ENCODE assay signal across 24 mouse cellular contexts in the genomic region with DNA sequence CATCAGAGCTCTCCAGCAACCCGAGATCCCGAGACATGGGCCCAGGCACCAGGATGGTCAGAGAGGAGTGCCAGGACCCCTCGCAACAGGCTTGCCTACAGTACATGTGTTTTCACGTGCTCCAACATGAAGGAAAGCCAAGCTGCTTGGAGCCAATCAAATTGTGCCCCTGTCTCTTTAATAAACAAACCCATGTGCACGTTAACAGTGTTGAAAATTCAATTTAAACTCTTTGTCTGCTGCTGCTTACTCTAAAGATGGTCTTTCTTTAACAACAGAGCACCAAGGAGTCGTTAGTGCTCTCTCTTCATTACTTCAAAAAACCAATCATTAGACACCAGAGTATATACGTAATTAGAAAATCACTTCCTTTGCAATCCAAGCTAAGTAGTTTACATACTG. TPM values are rescaled to one million over a fixed set of nuclear protein-coding genes. Genes with fewer than 3 reads are reported as not detected.
DNase-seq lines count a peak whose midpoint lies in the region; ATAC-seq and TF ChIP-seq lines count a peak whose summit lies in the region.
"Had no signal": no experiment of that assay in that cellular context is flagged by ENCODE, and none has a peak within 500 bp of the region (broad histone marks: within the 10 kb centered on the region; RNA-seq: fewer than 3 reads in every experiment).

No protein-coding gene starts in this region.

- no peak overlapping the region for H3K27ac ChIP-seq in hindbrain, embryonic 12.5 days
- no peak overlapping the region for H3K27ac ChIP-seq in hindbrain, embryonic 11.5 days (ENCODE audit: low read depth, low read length)
- H3K27ac ChIP-seq in embryonic facial prominence, embryonic 10.5 days (replicated peaks): peak overlapping the region; percentile 51; the same call in 1 of the 2 replicates
- peak overlapping the region; percentile 62 for H3K27ac ChIP-seq in forebrain, embryonic 15.5 days (replicated peaks)
- no peak overlapping the region; the same call in 1 of the 2 replicates for H3K27ac ChIP-seq in hindbrain, postnatal 0 days
- H3K27ac ChIP-seq: limb, embryonic 13.5 days; liver, embryonic 12.5 days; midbrain, embryonic 13.5 days had no signal

- 0 out of 2 replicates have a peak, but pooled peaks have one; percentile 41 for ATAC-seq in hindbrain, embryonic 12.5 days (ENCODE audit: low FRiP score)
- no peak for ATAC-seq in hindbrain, embryonic 11.5 days (ENCODE audit: low FRiP score)
- ATAC-seq in forebrain, embryonic 15.5 days (replicated peaks): peak; percentile 71
- peak; percentile 50 for ATAC-seq in hindbrain, postnatal 0 days
- ATAC-seq: inflammation-experienced regulatory T-cells, adult 6 months; liver, embryonic 12.5 days; midbrain, embryonic 13.5 days had no signal

- no peak for TF ChIP-seq CTCF in hindbrain, postnatal 0 days (IDR thresholded peaks at IDR 0.05; ENCODE audit: low read depth)

- no peaks in the 10 kb centered on the region for H3K9me3 ChIP-seq in hindbrain, embryonic 12.5 days (replicated peaks)
- H3K9me3 ChIP-seq in hindbrain, embryonic 11.5 days (ENCODE audit: control insufficient read depth, low read length): no peaks in the 10 kb centered on the region
- no peaks in the 10 kb centered on the region for H3K9me3 ChIP-seq in embryonic facial prominence, embryonic 10.5 days
- no peaks in the 10 kb centered on the region for H3K9me3 ChIP-seq in forebrain, embryonic 15.5 days
- H3K9me3 ChIP-seq in hindbrain, postnatal 0 days (ENCODE audit: low read length): no peaks in the 10 kb centered on the region
- H3K9me3 ChIP-seq: limb, embryonic 13.5 days; liver, embryonic 12.5 days; midbrain, embryonic 13.5 days had no signal

- no peaks in the 10 kb centered on the region for H3K27me3 ChIP-seq in hindbrain, embryonic 12.5 days
- no peaks in the 10 kb centered on the region for H3K27me3 ChIP-seq in hindbrain, embryonic 11.5 days (ENCODE audit: control insufficient read depth, insufficient read depth, low read length)
- H3K27me3 ChIP-seq in embryonic facial prominence, embryonic 10.5 days (replicated peaks; ENCODE audit: low read depth, poor library complexity, severe bottlenecking): no peaks in the 10 kb centered on the region
- no peaks in the 10 kb centered on the region for H3K27me3 ChIP-seq in forebrain, embryonic 15.5 days
- H3K27me3 ChIP-seq in hindbrain, postnatal 0 days (ENCODE audit: insufficient read depth, low read length): no peaks in the 10 kb centered on the region
- H3K27me3 ChIP-seq: limb, embryonic 13.5 days; liver, embryonic 12.5 days; midbrain, embryonic 13.5 days had no signal

- 63% methylated on average over 7 of the region's 7 CpGs for WGBS in hindbrain, embryonic 12.5 days
- WGBS in hindbrain, embryonic 11.5 days: 75% methylated on average over 7 of the region's 7 CpGs
- WGBS in embryonic facial prominence, embryonic 10.5 days: 65% methylated on average over 7 of the region's 7 CpGs
- 15% methylated on average over 7 of the region's 7 CpGs for WGBS in forebrain, embryonic 15.5 days
- WGBS in hindbrain, postnatal 0 days: 50% methylated on average over 7 of the region's 7 CpGs

- no peak overlapping the region for H3K4me3 ChIP-seq in hindbrain, embryonic 12.5 days
- H3K4me3 ChIP-seq in hindbrain, embryonic 11.5 days (ENCODE audit: low read depth, low read length): no peak overlapping the region
- no peak overlapping the region for H3K4me3 ChIP-seq in embryonic facial prominence, embryonic 10.5 days
- no peak overlapping the region for H3K4me3 ChIP-seq in forebrain, embryonic 15.5 days
- no peak overlapping the region for H3K4me3 ChIP-seq in hindbrain, postnatal 0 days (ENCODE audit: low read length)
- H3K4me3 ChIP-seq: limb, embryonic 13.5 days; liver, embryonic 12.5 days; midbrain, embryonic 13.5 days; myocyte had no signal

- DNase-seq in hindbrain, embryonic 11.5 days (ENCODE audit: low spot score): no peak
- DNase-seq in embryonic facial prominence, embryonic 10.5 days (ENCODE audit: low spot score): no peak
- no peak for DNase-seq in hindbrain, postnatal 0 days (ENCODE audit: low spot score)
- DNase-seq in left cerebral cortex, adult 11 months (ENCODE audit: low spot score): no peak
- no peak for DNase-seq in cerebellum, adult 9-11 months
- DNase-seq in adrenal gland, postnatal 25 days: no peak
- DNase-seq: adrenal gland, postnatal 14 days; cerebellum, adult 9-10 months; gastrocnemius, postnatal 25 days; kidney, adult 2 months; kidney, postnatal 14 days; layer of hippocampus, postnatal 36 days; lung, adult 18-20 months; right cerebral cortex, postnatal 4 days; thymus, adult 18-20 months; thymus, postnatal 4 days had no signal

- H3K36me3 ChIP-seq in hindbrain, embryonic 12.5 days: no peaks in the 10 kb centered on the region
- no peaks in the 10 kb centered on the region for H3K36me3 ChIP-seq in hindbrain, embryonic 11.5 days (ENCODE audit: control insufficient read depth, insufficient read depth, low read length)
- H3K36me3 ChIP-seq in embryonic facial prominence, embryonic 10.5 days (replicated peaks): no peaks in the 10 kb centered on the region
- no peaks in the 10 kb centered on the region for H3K36me3 ChIP-seq in forebrain, embryonic 15.5 days
- no peaks in the 10 kb centered on the region for H3K36me3 ChIP-seq in hindbrain, postnatal 0 days (ENCODE audit: insufficient read depth, low read length)
- H3K36me3 ChIP-seq: limb, embryonic 13.5 days; liver, embryonic 12.5 days; midbrain, embryonic 13.5 days had no signal

- no peak overlapping the region for H3K9ac ChIP-seq in hindbrain, embryonic 12.5 days
- H3K9ac ChIP-seq in hindbrain, embryonic 11.5 days (ENCODE audit: low read depth, low read length): no peak overlapping the region
- H3K9ac ChIP-seq in forebrain, embryonic 15.5 days (replicated peaks): no peak overlapping the region
- no peak overlapping the region for H3K9ac ChIP-seq in hindbrain, postnatal 0 days (replicated peaks; ENCODE audit: low read length)
- H3K9ac ChIP-seq: limb, embryonic 13.5 days; liver, embryonic 12.5 days; midbrain, embryonic 13.5 days had no signal

- peaks cover 47% of the 10 kb centered on the region for H3K4me1 ChIP-seq in hindbrain, embryonic 12.5 days
- no peaks in the 10 kb centered on the region; the same call in 1 of the 2 replicates for H3K4me1 ChIP-seq in hindbrain, embryonic 11.5 days (replicated peaks; ENCODE audit: control insufficient read depth, insufficient read depth, low read length)
- peaks cover 34% of the 10 kb centered on the region for H3K4me1 ChIP-seq in embryonic facial prominence, embryonic 10.5 days
- peaks cover 38% of the 10 kb centered on the region for H3K4me1 ChIP-seq in forebrain, embryonic 15.5 days
- 0 out of 2 replicates have a peak, but pooled peaks cover 5% of the 10 kb centered on the region for H3K4me1 ChIP-seq in hindbrain, postnatal 0 days (ENCODE audit: insufficient read depth, low read length)
- H3K4me1 ChIP-seq: limb, embryonic 13.5 days; liver, embryonic 12.5 days had no signal

- no peak overlapping the region for H3K4me2 ChIP-seq in hindbrain, embryonic 12.5 days (replicated peaks)
- no peak overlapping the region for H3K4me2 ChIP-seq in hindbrain, embryonic 11.5 days (replicated peaks; ENCODE audit: low read depth, low read length)
- H3K4me2 ChIP-seq in forebrain, embryonic 15.5 days (replicated peaks): peak overlapping the region; percentile 16; the same call in 1 of the 2 replicates
- no peak overlapping the region for H3K4me2 ChIP-seq in hindbrain, postnatal 0 days (ENCODE audit: low read depth, low read length)
- H3K4me2 ChIP-seq: limb, embryonic 13.5 days; liver, embryonic 12.5 days; midbrain, embryonic 13.5 days had no signal

RNA-seq across cellular contexts. Expression of a gene that starts 50.2 kb away (rescaled TPM):
- 45.1 and 49.1 TPM in 2 replicates for polyA plus RNA-seq in hindbrain, embryonic 12.5 days (2016; fragmentation: Nextera tagmentation; extraction: Ambion mirVana)
- 27.0 and 34.2 TPM in 2 replicates for polyA plus RNA-seq in hindbrain, embryonic 11.5 days (2014; fragmentation: Nextera tagmentation; extraction: Ambion mirVana)
- polyA plus RNA-seq in embryonic facial prominence, embryonic 10.5 days (2016; fragmentation: Nextera tagmentation; extraction: Ambion mirVana): 15.6 and 19.0 TPM in 2 replicates
- 35.9 and 36.0 TPM in 2 replicates for polyA plus RNA-seq in forebrain, embryonic 15.5 days (2015; fragmentation: Nextera tagmentation; extraction: Ambion mirVana)
- total RNA-seq in hindbrain, postnatal 0 days (2014; rRNA removed): 65.6 and 74.1 TPM in 2 replicates
- polyA plus RNA-seq in hindbrain, postnatal 0 days (2015; fragmentation: Nextera tagmentation; extraction: Ambion mirVana): 31.8 and 32.6 TPM in 2 replicates
- 6.7 and 9.9 TPM in 2 replicates for total RNA-seq in adrenal gland, postnatal 25 days (2021)
- total RNA-seq: common myeloid progenitor, adult 5-6 weeks had no signal
- polyA plus RNA-seq: myocyte had no signal

Comparison
In these comparisons a context has a peak if more than half of its experiments do, and no peak if none do; other contexts are left out.
1. H3K27ac ChIP-seq: peak in embryonic facial prominence, embryonic 10.5 days (single experiment) and forebrain, embryonic 15.5 days (single experiment); none in hindbrain, embryonic 12.5 days (single experiment), hindbrain, embryonic 11.5 days (single experiment) and hindbrain, postnatal 0 days (single experiment).